Mouse (Mus musculus): Measurements from ENCODE around the gene Apom.

- TF ChIP-seq POLR2A (IDR thresholded peaks at IDR 0.05; ENCODE audit: low read depth, low read length) (no peak), CTCF (IDR thresholded peaks at IDR 0.05; ENCODE audit: borderline replicate concordance, insufficient read depth, low read length) (no peak)
These were observed 48.8 kb downstream of the Apom start for GRCm38 (mm10) chr17:35082841-35083576.
